Mouse (Mus musculus) thymus, postnatal 10 days (tissue): Measurements from ENCODE around the gene Helz.
"Not testable (repeated sequence)": the region's sequence is repeated elsewhere in the genome, so short reads cannot be mapped to it uniquely, and the experiment has no call there.

ENCODE experiments used
- DNase-seq, 2 experiments: peaks; one replicate each; pipeline ENCODE4 v3.0.0; 2021; ENCODE audit warnings: low spot score in 2 of 2

Gene Helz

GRCm38 (mm10) chr11:107547351-107548203 is at the start of gene Helz:
Helz (plus strand) TSS chr11:107547930.
- peak; percentile 81 to 85 for DNase-seq

GRCm38 (mm10) chr11:107502801-107503200 is 44.9 kb upstream of the Helz start:
- no peak for DNase-seq

GRCm38 (mm10) chr11:107504364-107504763 is 43.4 kb upstream of the Helz start:
- not testable (repeated sequence) for DNase-seq

- peak in 1 of 2 experiments; percentile 56 for DNase-seq
Measured at GRCm38 (mm10) chr11:107506260-107506659, 41.5 kb upstream of the Helz start.

- DNase-seq = peak in 1 of 2 experiments; percentile 31
Measured at GRCm38 (mm10) chr11:107509631-107510338, 37.9 kb upstream of the Helz start.

GRCm38 (mm10) chr11:107510362-107511269 is 37.1 kb upstream of the Helz start:
- peak in 1 of 2 experiments; percentile 10 for DNase-seq

GRCm38 (mm10) chr11:107511954-107512353 is 35.8 kb upstream of the Helz start:
- DNase-seq = peak; percentile 40 to 81

GRCm38 (mm10) chr11:107513047-107513446 is 34.7 kb upstream of the Helz start:
- DNase-seq = no peak

- no peak for DNase-seq
Measured at GRCm38 (mm10) chr11:107516387-107516786, 31.3 kb upstream of the Helz start.

GRCm38 (mm10) chr11:107518645-107519429 is 28.9 kb upstream of the Helz start:
- DNase-seq = no peak

- no peak for DNase-seq
Measured at GRCm38 (mm10) chr11:107521153-107521552, 26.6 kb upstream of the Helz start.

- DNase-seq = peak; percentile 42 to 46
Measured at GRCm38 (mm10) chr11:107524966-107525365, 22.8 kb upstream of the Helz start.

GRCm38 (mm10) chr11:107527632-107528031 is 20.1 kb upstream of the Helz start:
- DNase-seq = no peak

GRCm38 (mm10) chr11:107529320-107529719 is 18.4 kb upstream of the Helz start:
- peak; percentile 76 to 77 for DNase-seq

GRCm38 (mm10) chr11:107531445-107531844 is 16.3 kb upstream of the Helz start:
- no peak for DNase-seq

- DNase-seq = no peak
Measured at GRCm38 (mm10) chr11:107532271-107532670, 15.5 kb upstream of the Helz start.

- no peak for DNase-seq
Measured at GRCm38 (mm10) chr11:107538994-107539393, 8.7 kb upstream of the Helz start.

- no peak for DNase-seq
Measured at GRCm38 (mm10) chr11:107540339-107540738, 7.4 kb upstream of the Helz start.

- no peak for DNase-seq
Measured at GRCm38 (mm10) chr11:107545747-107546476, 1.8 kb upstream of the Helz start.

- DNase-seq = peak; percentile 37 to 43
Measured at GRCm38 (mm10) chr11:107546667-107547301, 946 bp upstream of the Helz start.
